Mouse (Mus musculus): ENCODE measurements around the gene Casp14. TPM values are rescaled to one million over a fixed set of nuclear protein-coding genes. Genes with fewer than 3 reads are reported as not detected.
"Not testable (repeated sequence)": the region's sequence is repeated elsewhere in the genome, so short reads cannot be mapped to it uniquely, and the experiment has no call there.

Gene Casp14
- polyA plus RNA-seq, 1 experiment from 2014 or later = not detected

- no peak for DNase-seq (ENCODE audit: low spot score)
- no peaks in the 10 kb centered on the region for H3K4me1 ChIP-seq
- H3K4me3 ChIP-seq = no peak overlapping the region
- H3K9me3 ChIP-seq = no peaks in the 10 kb centered on the region
- no peaks in the 10 kb centered on the region for H3K27me3 ChIP-seq (replicated peaks; ENCODE audit: low read depth, poor library complexity, severe bottlenecking)
- no peak overlapping the region for H3K27ac ChIP-seq (replicated peaks)
- H3K36me3 ChIP-seq (replicated peaks) = no peaks in the 10 kb centered on the region
- 45% methylated on average over 2 of the region's 2 CpGs for WGBS
Observed at GRCm38 (mm10) chr10:78723416-78723815, 5.3 kb upstream of the Casp14 start.

DNA sequence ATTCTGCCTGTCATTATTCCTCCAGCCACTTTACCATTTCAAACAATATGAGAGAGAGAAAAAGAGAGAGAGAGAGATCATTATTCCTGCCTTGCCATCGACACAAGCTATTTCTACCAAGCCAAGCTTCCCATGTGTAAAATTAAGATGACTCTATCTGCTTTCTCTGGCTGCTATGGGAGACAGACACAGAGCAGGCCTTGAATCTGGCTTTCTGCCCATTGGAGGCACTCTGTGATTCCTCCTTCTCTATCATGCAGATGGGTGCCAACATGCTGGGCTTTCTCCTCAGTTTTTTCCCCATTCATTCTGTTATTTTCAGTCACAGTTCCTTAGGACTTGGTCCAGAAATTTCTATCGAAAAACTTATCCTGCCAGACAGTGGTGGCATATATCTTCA is 4.6 kb upstream of the Casp14 start:
- Histone ChIP-seq H3K9me3 (no peaks in the 10 kb centered on the region), H3K27me3 (replicated peaks; ENCODE audit: low read depth, poor library complexity, severe bottlenecking) (no peaks in the 10 kb centered on the region), H3K4me3 (no peak overlapping the region), H3K36me3 (replicated peaks) (no peaks in the 10 kb centered on the region), H3K27ac (replicated peaks) (no peak overlapping the region), H3K4me1 (no peaks in the 10 kb centered on the region)
- WGBS = 86% methylated on average over 2 of the region's 2 CpGs
- no peak for DNase-seq (ENCODE audit: low spot score)

DNA sequence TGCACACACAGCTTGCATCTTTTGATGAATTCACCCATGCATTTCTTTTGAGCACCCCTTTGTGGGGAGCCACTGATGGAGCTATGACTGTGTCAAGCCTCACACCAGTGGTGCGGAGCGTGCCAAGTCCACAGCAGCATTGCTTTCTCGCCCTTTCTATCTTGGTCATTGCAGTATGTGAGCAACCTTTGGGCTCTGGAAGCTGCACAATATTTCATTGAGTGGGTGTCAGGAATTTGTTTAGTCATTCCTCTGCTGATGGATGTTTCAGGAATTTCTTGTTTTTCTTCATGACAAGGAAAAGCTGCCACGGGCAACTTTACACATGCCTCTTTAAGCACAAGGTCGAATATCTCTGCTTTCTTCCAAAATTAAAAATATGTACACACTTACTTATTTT is 3.9 kb upstream of the Casp14 start:
- Histone ChIP-seq H3K27me3 (replicated peaks; ENCODE audit: low read depth, poor library complexity, severe bottlenecking) (no peaks in the 10 kb centered on the region), H3K9me3 (no peaks in the 10 kb centered on the region), H3K4me3 (no peak overlapping the region), H3K4me1 (no peaks in the 10 kb centered on the region), H3K36me3 (replicated peaks) (no peaks in the 10 kb centered on the region), H3K27ac (replicated peaks) (no peak overlapping the region)
- 87% methylated on average over 5 of the region's 5 CpGs for WGBS
- no peak for DNase-seq (ENCODE audit: low spot score)

- H3K27ac ChIP-seq (replicated peaks) = no peak overlapping the region
- no peaks in the 10 kb centered on the region for H3K27me3 ChIP-seq (replicated peaks; ENCODE audit: low read depth, poor library complexity, severe bottlenecking)
- H3K36me3 ChIP-seq (replicated peaks) = no peaks in the 10 kb centered on the region
- no peaks in the 10 kb centered on the region for H3K4me1 ChIP-seq
- H3K9me3 ChIP-seq = no peaks in the 10 kb centered on the region
- no peak for DNase-seq (ENCODE audit: low spot score)
- H3K4me3 ChIP-seq = no peak overlapping the region
Observed at GRCm38 (mm10) chr10:78716231-78716630, 1.9 kb downstream of the Casp14 start.

DNA sequence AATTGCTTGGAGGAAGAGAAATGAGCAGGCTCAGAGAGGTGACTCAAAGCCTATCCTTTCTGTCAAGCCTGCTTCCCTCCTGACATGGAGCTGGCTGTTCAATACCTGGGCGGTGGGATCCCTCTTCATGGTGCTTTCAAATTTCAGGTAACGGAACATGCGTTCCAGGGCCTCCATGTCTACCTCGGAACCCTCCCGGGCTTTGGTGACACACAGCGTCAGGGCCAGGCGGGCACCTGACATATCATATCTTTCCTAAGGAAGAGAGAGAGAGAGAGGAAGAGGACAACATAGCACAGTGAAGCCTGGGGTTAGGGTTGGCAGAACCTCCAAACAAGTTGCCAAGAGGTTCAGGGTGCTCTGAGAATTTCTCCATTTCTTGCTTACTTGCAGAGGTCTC is 2.9 kb downstream of the Casp14 start:
- no peak for DNase-seq (ENCODE audit: low spot score)
- Histone ChIP-seq H3K9me3 (no peaks in the 10 kb centered on the region), H3K27ac (replicated peaks) (no peak overlapping the region), H3K4me1 (no peaks in the 10 kb centered on the region), H3K4me3 (no peak overlapping the region), H3K27me3 (replicated peaks; ENCODE audit: low read depth, poor library complexity, severe bottlenecking) (no peaks in the 10 kb centered on the region), H3K36me3 (replicated peaks) (no peaks in the 10 kb centered on the region)
- WGBS = 94% methylated on average over 7 of the region's 7 CpGs

GRCm38 (mm10) chr10:78714129-78714528 is 4.0 kb downstream of the Casp14 start:
- H3K4me1 ChIP-seq = no peaks in the 10 kb centered on the region
- DNase-seq (ENCODE audit: low spot score) = no peak
- no peaks in the 10 kb centered on the region for H3K9me3 ChIP-seq
- H3K27me3 ChIP-seq (replicated peaks; ENCODE audit: low read depth, poor library complexity, severe bottlenecking) = no peaks in the 10 kb centered on the region
- H3K27ac ChIP-seq (replicated peaks) = no peak overlapping the region
- H3K4me3 ChIP-seq = no peak overlapping the region
- WGBS = 90% methylated on average over 6 of the region's 6 CpGs
- H3K36me3 ChIP-seq (replicated peaks) = no peaks in the 10 kb centered on the region

DNA sequence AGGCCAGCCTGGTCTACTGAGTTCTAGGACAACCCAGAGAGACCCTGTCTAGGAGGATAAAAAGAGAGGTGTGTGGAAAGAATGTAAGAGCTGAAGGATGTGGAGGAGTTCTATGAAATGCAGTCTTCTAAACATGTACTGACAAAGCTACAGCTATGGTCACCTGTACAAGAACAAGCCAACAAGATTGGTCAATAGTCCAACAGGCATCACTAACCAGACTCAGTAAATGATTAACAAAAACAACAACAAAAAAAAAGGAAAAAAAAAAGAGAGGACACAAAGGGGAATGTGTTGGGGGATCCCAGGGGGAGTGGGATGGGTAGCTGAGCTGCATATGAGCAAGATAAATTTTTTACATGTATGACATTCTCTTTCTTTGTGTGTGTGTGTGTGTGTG is 7.4 kb downstream of the Casp14 start:
- Histone ChIP-seq H3K4me1 (no peaks in the 10 kb centered on the region), H3K27me3 (replicated peaks; ENCODE audit: low read depth, poor library complexity, severe bottlenecking) (no peaks in the 10 kb centered on the region), H3K27ac (replicated peaks) (no peak overlapping the region), H3K4me3 (no peak overlapping the region), H3K9me3 (no peaks in the 10 kb centered on the region), H3K36me3 (replicated peaks) (no peaks in the 10 kb centered on the region)
- DNase-seq (ENCODE audit: low spot score) = no peak

DNA sequence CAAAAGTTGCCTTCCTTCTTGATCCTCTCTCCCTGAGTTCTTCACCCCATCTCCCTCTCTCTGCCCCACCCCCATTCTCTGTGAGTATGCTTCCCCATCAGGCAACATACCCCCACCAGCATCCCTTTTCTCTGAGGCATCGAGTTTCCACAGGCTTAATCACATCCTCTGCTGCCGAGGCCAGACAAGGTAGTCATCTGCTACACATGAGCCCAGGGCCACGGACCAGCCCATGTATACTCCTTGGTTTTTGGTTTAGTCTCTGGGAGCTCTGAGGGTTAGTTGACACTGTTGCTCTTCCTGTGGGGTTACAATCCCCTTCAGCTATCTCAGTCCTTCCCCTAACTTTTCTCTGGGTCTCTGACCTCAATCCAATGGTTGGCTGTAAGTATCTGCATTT is 17.2 kb downstream of the Casp14 start:
- Histone ChIP-seq H3K4me1 (no peaks in the 10 kb centered on the region), H3K36me3 (replicated peaks) (no peaks in the 10 kb centered on the region), H3K27me3 (replicated peaks; ENCODE audit: low read depth, poor library complexity, severe bottlenecking) (no peaks in the 10 kb centered on the region), H3K27ac (replicated peaks) (no peak overlapping the region), H3K4me3 (no peak overlapping the region), H3K9me3 (no peaks in the 10 kb centered on the region)
- WGBS = 40% methylated on average over 3 of the region's 3 CpGs
- DNase-seq (ENCODE audit: low spot score) = no peak

- Histone ChIP-seq H3K36me3 (replicated peaks) (no peaks in the 10 kb centered on the region), H3K4me1 (no peaks in the 10 kb centered on the region), H3K4me3 (no peak overlapping the region), H3K27ac (replicated peaks) (no peak overlapping the region), H3K27me3 (replicated peaks; ENCODE audit: low read depth, poor library complexity, severe bottlenecking) (no peaks in the 10 kb centered on the region), H3K9me3 (no peaks in the 10 kb centered on the region)
- 91% methylated on average over 6 of the region's 6 CpGs for WGBS
- peak; percentile 2 for DNase-seq (ENCODE audit: low spot score)
Observed at GRCm38 (mm10) chr10:78689973-78690372, 28.1 kb downstream of the Casp14 start.

DNA sequence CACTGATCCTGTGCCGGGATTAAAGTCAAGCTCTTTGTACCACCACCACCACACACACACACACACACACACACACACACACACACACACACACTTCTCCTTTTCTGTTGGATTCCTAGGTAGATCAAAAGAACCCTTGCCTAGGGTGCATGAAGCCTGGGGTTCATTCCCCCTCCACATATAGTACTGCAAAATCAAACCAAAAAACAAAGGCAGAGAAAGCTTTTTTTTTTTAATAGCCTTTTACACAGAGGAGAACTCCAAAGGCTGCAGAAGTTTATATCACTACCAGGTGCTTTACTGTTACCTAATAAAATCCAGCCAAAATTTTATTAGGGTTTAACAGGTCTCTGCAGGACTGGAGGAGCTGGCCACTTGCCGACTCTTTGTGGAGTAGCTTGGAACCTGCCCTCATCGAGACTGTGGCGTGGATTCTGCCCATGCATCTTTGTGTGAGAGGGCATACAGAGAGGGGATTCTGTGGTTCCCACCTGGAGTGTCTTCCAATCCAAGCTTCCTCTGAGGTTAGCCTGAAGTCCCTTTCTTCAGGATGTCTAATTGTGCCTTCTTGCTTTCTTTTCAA is 31.0 kb downstream of the Casp14 start:
- no peak overlapping the region for H3K4me3 ChIP-seq
- H3K27ac ChIP-seq (replicated peaks) = no peak overlapping the region
- DNase-seq (ENCODE audit: low spot score) = no peak
- H3K9me3 ChIP-seq = no peaks in the 10 kb centered on the region
- H3K4me1 ChIP-seq = no peaks in the 10 kb centered on the region
- no peaks in the 10 kb centered on the region for H3K27me3 ChIP-seq (replicated peaks; ENCODE audit: low read depth, poor library complexity, severe bottlenecking)
- no peaks in the 10 kb centered on the region for H3K36me3 ChIP-seq (replicated peaks)
- WGBS = 79% methylated on average over 4 of the region's 4 CpGs

DNA sequence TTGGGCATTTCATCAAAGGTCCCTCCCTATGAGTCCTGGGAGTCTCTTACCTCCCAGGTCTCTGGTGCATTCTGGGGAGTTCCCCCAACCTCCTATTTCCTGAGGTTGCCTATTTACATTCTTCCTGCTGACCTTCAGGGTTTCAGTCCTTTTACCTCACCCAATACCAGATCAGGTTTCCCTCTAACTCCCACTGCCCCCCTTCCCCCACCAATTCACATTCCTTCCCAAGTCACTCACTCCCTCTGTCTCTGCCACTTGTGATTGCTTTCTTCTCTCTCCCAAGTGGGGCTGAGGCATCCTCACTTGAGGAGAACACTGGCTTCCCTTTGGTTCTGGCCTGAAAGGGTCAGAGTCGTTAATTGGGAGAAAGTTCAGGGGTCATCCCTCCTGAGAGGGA is 48.0 kb downstream of the Casp14 start:
- H3K4me1 ChIP-seq; H3K36me3 ChIP-seq (replicated peaks); H3K27ac ChIP-seq (replicated peaks); H3K27me3 ChIP-seq (replicated peaks; ENCODE audit: low read depth, poor library complexity, severe bottlenecking); H3K4me3 ChIP-seq; H3K9me3 ChIP-seq: not testable (repeated sequence)
- DNase-seq (ENCODE audit: low spot score) = peak; percentile 34
- WGBS = 9% methylated on average over 1 of the region's 1 CpGs

- not testable (repeated sequence) for H3K27ac ChIP-seq (replicated peaks)
Observed at GRCm38 (mm10) chr10:78666696-78667095, 51.4 kb downstream of the Casp14 start.

DNA sequence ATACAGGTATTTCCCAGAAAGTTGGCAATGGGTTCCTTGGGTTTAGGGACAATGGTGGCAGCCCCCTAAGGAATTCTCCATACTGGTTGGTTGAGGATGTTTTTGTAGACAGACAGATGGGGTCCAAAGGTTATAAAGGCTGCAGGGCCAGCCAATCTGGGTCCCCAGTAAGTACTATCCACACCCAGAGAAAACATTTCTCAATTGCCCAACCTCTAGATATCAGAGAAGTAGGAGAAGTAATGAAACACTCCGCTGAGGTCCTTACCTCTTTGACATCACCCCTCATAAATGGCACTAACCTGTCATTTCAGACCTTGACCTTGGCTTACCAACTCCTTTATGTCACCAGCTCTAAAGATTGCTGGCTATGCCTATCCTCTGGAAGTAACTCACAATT is 53.5 kb downstream of the Casp14 start:
- no peak for DNase-seq (ENCODE audit: low spot score)
- no peaks in the 10 kb centered on the region for H3K36me3 ChIP-seq (replicated peaks)
- no peaks in the 10 kb centered on the region for H3K27me3 ChIP-seq (replicated peaks; ENCODE audit: low read depth, poor library complexity, severe bottlenecking)
- 89% methylated on average over 1 of the region's 1 CpGs for WGBS
- H3K9me3 ChIP-seq = no peaks in the 10 kb centered on the region
- H3K27ac ChIP-seq (replicated peaks) = no peak overlapping the region
- H3K4me1 ChIP-seq = no peaks in the 10 kb centered on the region; the same call in 1 of the 2 replicates
- H3K4me3 ChIP-seq = no peak overlapping the region

More at GRCm38 (mm10) chr10:78666696-78667095, 51.4 kb downstream of the Casp14 start:
- not testable (repeated sequence) for H3K4me3 ChIP-seq; H3K36me3 ChIP-seq (replicated peaks); DNase-seq (ENCODE audit: low spot score); H3K4me1 ChIP-seq; H3K27me3 ChIP-seq (replicated peaks; ENCODE audit: low read depth, poor library complexity, severe bottlenecking); H3K9me3 ChIP-seq
- WGBS = 94% methylated on average over 10 of the region's 10 CpGs
